Mouse (Mus musculus): ENCODE measurements around the gene Ascl5. TPM values are rescaled to one million over a fixed set of nuclear protein-coding genes. Genes with fewer than 3 reads are reported as not detected.

Gene Ascl5
- polyA plus RNA-seq, 1 experiment from 2014 or later = not detected

DNA sequence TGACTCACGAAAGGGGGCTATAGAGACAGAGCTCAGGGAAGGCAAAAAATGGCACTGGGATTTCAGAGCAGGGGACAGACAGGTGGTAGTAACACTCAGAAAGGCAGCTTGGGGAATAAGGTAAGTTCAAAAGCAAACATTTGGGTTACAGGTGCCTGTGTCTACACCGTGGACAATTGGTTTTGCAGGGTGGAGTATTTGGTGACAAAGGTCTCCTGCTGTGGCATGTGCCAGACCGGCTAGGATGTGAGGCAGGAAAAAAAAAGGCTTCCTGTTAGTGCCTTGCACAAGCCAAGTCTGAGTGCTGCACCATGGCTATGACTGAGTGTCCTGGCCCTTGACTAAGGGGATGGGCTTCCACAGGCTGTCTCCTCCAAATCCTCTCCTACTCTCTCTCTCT, 8.0 kb downstream of the Ascl5 start:
- no peak for ATAC-seq
- no peaks in the 10 kb centered on the region for H3K27me3 ChIP-seq (replicated peaks)
- H3K9me3 ChIP-seq = no peaks in the 10 kb centered on the region
- H3K4me3 ChIP-seq (replicated peaks) = no peak overlapping the region
- no peaks in the 10 kb centered on the region for H3K4me1 ChIP-seq (replicated peaks)
- no peak overlapping the region for H3K9ac ChIP-seq
- H3K4me2 ChIP-seq (replicated peaks) = no peak overlapping the region
- WGBS = 46% methylated on average over 3 of the region's 3 CpGs
- no peaks in the 10 kb centered on the region for H3K36me3 ChIP-seq
- no peak overlapping the region for H3K27ac ChIP-seq

GRCm38 (mm10) chr1:136061041-136061789, 10.6 kb downstream of the Ascl5 start:
- no peaks in the 10 kb centered on the region for H3K27me3 ChIP-seq (replicated peaks)
- H3K27ac ChIP-seq = no peak overlapping the region
- no peaks in the 10 kb centered on the region for H3K4me1 ChIP-seq (replicated peaks)
- no peak overlapping the region for H3K9ac ChIP-seq
- no peaks in the 10 kb centered on the region for H3K36me3 ChIP-seq
- no peaks in the 10 kb centered on the region for H3K9me3 ChIP-seq
- H3K4me3 ChIP-seq (replicated peaks) = no peak overlapping the region
- H3K4me2 ChIP-seq (replicated peaks) = no peak overlapping the region
- 59% methylated on average over 9 of the region's 9 CpGs for WGBS
- no peak for ATAC-seq

GRCm38 (mm10) chr1:136061790-136062141, 11.2 kb downstream of the Ascl5 start:
- ATAC-seq = no peak

DNA sequence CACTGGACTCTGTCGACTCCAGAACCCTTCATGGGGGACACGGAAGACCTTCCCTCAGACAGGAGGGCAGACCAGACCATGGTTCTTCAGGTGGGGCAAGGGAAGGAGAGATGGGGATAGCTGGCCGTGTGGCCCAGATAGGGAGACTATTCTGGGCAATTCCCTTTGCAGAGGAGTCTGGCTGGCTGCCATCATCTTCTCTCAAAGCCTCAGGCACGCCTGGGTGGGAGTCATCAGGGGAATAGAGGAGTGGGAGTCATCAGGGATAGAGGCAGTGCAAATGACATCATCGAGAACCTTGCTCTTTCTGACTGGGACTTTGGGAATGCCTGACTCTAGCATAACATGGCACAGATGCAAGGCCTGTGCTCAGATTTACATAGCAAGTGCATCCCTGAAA, 13.4 kb downstream of the Ascl5 start:
- 58% methylated on average over 5 of the region's 5 CpGs for WGBS

More at GRCm38 (mm10) chr1:136061790-136062141, 11.2 kb downstream of the Ascl5 start:
- Histone ChIP-seq H3K4me2 (replicated peaks) (no peak overlapping the region), H3K36me3 (no peaks in the 10 kb centered on the region), H3K27ac (no peak overlapping the region), H3K4me1 (replicated peaks) (no peaks in the 10 kb centered on the region), H3K9me3 (no peaks in the 10 kb centered on the region), H3K9ac (no peak overlapping the region), H3K27me3 (replicated peaks) (no peaks in the 10 kb centered on the region), H3K4me3 (replicated peaks) (no peak overlapping the region)
- 92% methylated on average over 7 of the region's 7 CpGs for WGBS

GRCm38 (mm10) chr1:136066621-136067020, 16.0 kb downstream of the Ascl5 start:
- WGBS = 71% methylated on average over 1 of the region's 1 CpGs
- ATAC-seq = no peak
- Histone ChIP-seq H3K9me3 (no peaks in the 10 kb centered on the region), H3K9ac (no peak overlapping the region), H3K4me1 (replicated peaks) (no peaks in the 10 kb centered on the region), H3K36me3 (no peaks in the 10 kb centered on the region), H3K27me3 (replicated peaks) (no peaks in the 10 kb centered on the region), H3K4me2 (replicated peaks) (no peak overlapping the region), H3K4me3 (replicated peaks) (no peak overlapping the region), H3K27ac (no peak overlapping the region)

More for the DNA sequence above, 13.4 kb downstream of the Ascl5 start:
- H3K36me3 ChIP-seq = no peaks in the 10 kb centered on the region
- no peak for ATAC-seq
- no peak overlapping the region for H3K27ac ChIP-seq
- H3K9me3 ChIP-seq = no peaks in the 10 kb centered on the region
- H3K9ac ChIP-seq = no peak overlapping the region
- no peaks in the 10 kb centered on the region for H3K4me1 ChIP-seq (replicated peaks)
- H3K4me3 ChIP-seq (replicated peaks) = no peak overlapping the region
- no peak overlapping the region for H3K4me2 ChIP-seq (replicated peaks)
- H3K27me3 ChIP-seq (replicated peaks) = no peaks in the 10 kb centered on the region

DNA sequence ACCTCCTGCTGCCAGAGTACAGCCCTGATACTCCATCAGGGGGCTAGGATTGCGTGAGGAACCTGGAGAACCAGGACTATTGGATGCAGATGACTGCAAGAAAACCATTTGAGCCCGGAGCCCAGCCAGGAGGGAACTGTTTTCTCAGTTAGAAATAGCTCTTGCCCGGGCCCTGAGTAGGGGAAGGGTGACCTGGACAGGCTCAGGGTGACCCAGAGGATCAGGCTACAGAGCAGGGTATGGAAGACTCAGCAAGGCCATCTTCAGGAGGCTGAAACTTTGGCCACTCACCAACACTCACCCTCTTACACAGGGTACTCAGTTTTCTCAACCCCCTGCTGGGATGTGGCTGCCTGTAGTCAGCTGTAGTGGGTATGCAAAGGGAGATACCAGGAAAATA, 17.0 kb downstream of the Ascl5 start:
- H3K36me3 ChIP-seq = no peaks in the 10 kb centered on the region
- H3K9ac ChIP-seq = no peak overlapping the region
- no peaks in the 10 kb centered on the region for H3K4me1 ChIP-seq (replicated peaks)
- H3K9me3 ChIP-seq = no peaks in the 10 kb centered on the region
- no peak overlapping the region for H3K4me3 ChIP-seq (replicated peaks)
- no peak overlapping the region for H3K27ac ChIP-seq
- ATAC-seq = no peak
- H3K27me3 ChIP-seq (replicated peaks) = no peaks in the 10 kb centered on the region
- 66% methylated on average over 3 of the region's 3 CpGs for WGBS
- no peak overlapping the region for H3K4me2 ChIP-seq (replicated peaks)

GRCm38 (mm10) chr1:136076086-136076485, 25.5 kb downstream of the Ascl5 start:
- H3K9me3 ChIP-seq = no peaks in the 10 kb centered on the region

DNA sequence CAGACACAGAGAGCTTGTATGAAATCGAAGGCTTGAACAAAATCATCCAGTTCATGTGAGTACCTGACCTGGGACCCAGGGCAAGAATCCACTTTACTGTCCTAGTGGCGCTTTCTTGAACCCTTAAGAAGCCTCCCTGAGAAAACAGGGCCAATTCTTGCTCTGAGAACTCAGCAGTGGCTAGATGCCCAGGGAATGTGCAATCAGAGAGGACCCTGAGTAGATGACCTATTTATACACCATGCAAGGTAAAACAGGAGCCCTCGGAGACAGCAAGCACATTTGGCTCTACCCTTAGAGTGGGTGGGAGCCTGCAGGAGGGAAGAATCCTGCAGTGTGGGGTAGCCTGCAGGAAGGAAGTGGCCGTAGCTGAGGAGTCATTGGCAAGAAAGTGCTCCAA, 27.1 kb downstream of the Ascl5 start:
- H3K27me3 ChIP-seq (replicated peaks) = no peaks in the 10 kb centered on the region
- H3K4me2 ChIP-seq (replicated peaks) = no peak overlapping the region
- no peaks in the 10 kb centered on the region for H3K36me3 ChIP-seq
- no peaks in the 10 kb centered on the region for H3K4me1 ChIP-seq (replicated peaks)
- no peaks in the 10 kb centered on the region for H3K9me3 ChIP-seq
- H3K9ac ChIP-seq = no peak overlapping the region
- no peak overlapping the region for H3K27ac ChIP-seq
- no peak overlapping the region for H3K4me3 ChIP-seq (replicated peaks)
- 64% methylated on average over 4 of the region's 4 CpGs for WGBS
- no peak for ATAC-seq

More at GRCm38 (mm10) chr1:136076086-136076485, 25.5 kb downstream of the Ascl5 start:
- Histone ChIP-seq H3K27ac (no peak overlapping the region), H3K9ac (no peak overlapping the region), H3K27me3 (replicated peaks) (no peaks in the 10 kb centered on the region), H3K4me2 (replicated peaks) (no peak overlapping the region), H3K4me3 (replicated peaks) (no peak overlapping the region), H3K36me3 (no peaks in the 10 kb centered on the region), H3K4me1 (replicated peaks) (no peaks in the 10 kb centered on the region)
- ATAC-seq = peak; percentile 70
- 10% methylated on average over 3 of the region's 3 CpGs for WGBS

GRCm38 (mm10) chr1:136081161-136081560, 30.6 kb downstream of the Ascl5 start:
- Histone ChIP-seq H3K27ac (no peak overlapping the region), H3K4me3 (replicated peaks) (no peak overlapping the region), H3K9ac (no peak overlapping the region), H3K36me3 (no peaks in the 10 kb centered on the region), H3K4me1 (replicated peaks) (no peaks in the 10 kb centered on the region), H3K4me2 (replicated peaks) (no peak overlapping the region), H3K9me3 (no peaks in the 10 kb centered on the region), H3K27me3 (replicated peaks) (no peaks in the 10 kb centered on the region)
- ATAC-seq = peak; percentile 86
- 90% methylated on average over 1 of the region's 1 CpGs for WGBS

DNA sequence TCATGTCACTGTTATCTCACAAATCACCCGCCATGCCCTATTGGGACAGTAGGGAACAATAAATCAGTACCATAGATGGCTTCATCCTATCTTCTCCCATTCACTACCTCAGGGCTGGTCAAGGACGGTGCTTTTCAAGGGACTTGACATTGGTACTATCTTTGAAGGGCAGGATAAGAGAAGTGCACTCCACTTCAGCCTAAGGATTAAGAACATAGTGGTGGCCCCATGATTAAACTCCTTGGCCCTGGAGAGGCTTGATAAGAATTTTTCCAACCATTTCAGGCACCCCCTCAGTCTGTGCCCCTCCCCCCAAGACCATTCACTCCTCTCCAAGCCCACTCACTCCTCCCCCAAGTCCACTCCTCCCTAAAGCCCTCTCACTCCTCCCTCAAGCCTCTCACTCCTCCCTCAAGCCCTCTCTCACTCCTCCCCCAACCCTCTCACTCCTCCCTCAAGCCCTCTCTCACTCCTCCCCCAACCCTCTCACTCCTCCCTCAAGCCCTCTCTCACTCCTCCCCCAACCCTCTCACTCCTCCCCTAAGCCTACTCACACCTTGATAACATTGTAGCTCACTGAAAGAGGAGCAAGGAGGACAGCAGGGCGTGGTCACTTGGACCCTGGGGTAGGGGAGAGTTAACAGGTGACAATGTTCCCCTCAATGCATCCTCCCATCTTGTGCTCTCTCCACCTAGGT, 35.5 kb downstream of the Ascl5 start:
- H3K4me3 ChIP-seq (replicated peaks) = no peak overlapping the region
- no peaks in the 10 kb centered on the region for H3K27me3 ChIP-seq (replicated peaks)
- no peaks in the 10 kb centered on the region for H3K9me3 ChIP-seq
- no peak overlapping the region for H3K27ac ChIP-seq
- no peak for ATAC-seq
- H3K36me3 ChIP-seq = no peaks in the 10 kb centered on the region
- H3K4me1 ChIP-seq (replicated peaks) = no peaks in the 10 kb centered on the region
- H3K4me2 ChIP-seq (replicated peaks) = no peak overlapping the region
- WGBS = 81% methylated on average over 3 of the region's 3 CpGs
- H3K9ac ChIP-seq = no peak overlapping the region

GRCm38 (mm10) chr1:136089368-136090165, 39.0 kb downstream of the Ascl5 start:
- no peaks in the 10 kb centered on the region for H3K4me1 ChIP-seq (replicated peaks)
- 74% methylated on average over 9 of the region's 9 CpGs for WGBS
- H3K9ac ChIP-seq = no peak overlapping the region
- no peak overlapping the region for H3K27ac ChIP-seq
- no peak for ATAC-seq
- no peaks in the 10 kb centered on the region for H3K36me3 ChIP-seq
- no peaks in the 10 kb centered on the region for H3K27me3 ChIP-seq (replicated peaks)
- no peak overlapping the region for H3K4me2 ChIP-seq (replicated peaks)
- H3K4me3 ChIP-seq (replicated peaks) = no peak overlapping the region
- no peaks in the 10 kb centered on the region for H3K9me3 ChIP-seq

- Histone ChIP-seq H3K27me3 (replicated peaks) (no peaks in the 10 kb centered on the region), H3K4me2 (replicated peaks) (no peak overlapping the region), H3K4me3 (replicated peaks) (no peak overlapping the region), H3K27ac (no peak overlapping the region), H3K9me3 (no peaks in the 10 kb centered on the region), H3K36me3 (no peaks in the 10 kb centered on the region), H3K9ac (no peak overlapping the region), H3K4me1 (replicated peaks) (no peaks in the 10 kb centered on the region)
- no peak for ATAC-seq
- WGBS = 72% methylated on average over 3 of the region's 3 CpGs
These were observed 43.1 kb downstream of the Ascl5 start for GRCm38 (mm10) chr1:136093726-136094125.

All from intestine, embryonic 15.5 days (tissue).